Mouse (Mus musculus): Measurements from ENCODE around the gene Lypd4.
A peak's percentile ranks its signal among the peaks of the same experiment; 100 is the strongest.
"Not testable (repeated sequence)": the region's sequence is repeated elsewhere in the genome, so short reads cannot be mapped to it uniquely, and the experiment has no call there.

The Lypd4 gene

DNA sequence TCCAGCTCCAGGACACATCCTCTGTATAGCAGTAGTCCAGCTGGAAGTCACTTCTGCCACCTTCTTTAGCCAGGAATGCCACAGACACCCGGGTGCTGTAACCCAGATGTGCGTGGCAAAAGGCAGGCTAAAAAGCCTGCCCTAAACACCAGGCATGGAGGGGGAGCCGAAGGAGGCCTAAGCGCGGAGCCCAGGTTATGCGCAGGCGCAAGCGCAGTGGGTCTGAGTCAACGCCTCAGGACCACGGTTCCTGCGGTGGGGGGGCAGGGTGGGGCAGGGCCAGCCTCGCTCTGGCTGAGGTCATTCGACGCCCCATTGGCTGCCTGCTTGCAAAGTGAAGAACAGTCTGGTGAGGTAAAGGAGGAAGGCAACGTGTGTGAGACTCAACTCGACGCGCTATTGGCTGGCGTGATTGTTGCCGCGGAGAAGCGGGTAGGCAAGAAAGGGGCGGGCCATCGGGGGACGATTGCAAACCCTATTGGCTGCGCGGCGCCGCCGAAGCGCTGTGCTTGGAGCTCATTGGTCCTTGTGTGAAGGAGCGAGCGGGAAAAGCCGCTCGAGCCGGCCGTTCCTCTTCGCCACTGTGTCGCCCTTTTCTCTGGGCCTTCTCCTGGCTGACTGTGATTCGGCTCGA is at the start of gene Lypd4, which contains the start of gene Dmrtc2:
Lypd4 (minus strand) TSS at position 410 of the 634 bp plus-strand sequence.
Dmrtc2 (plus strand) TSS at position 526 of the 634 bp plus-strand sequence.
- no peak for DNase-seq

DNA sequence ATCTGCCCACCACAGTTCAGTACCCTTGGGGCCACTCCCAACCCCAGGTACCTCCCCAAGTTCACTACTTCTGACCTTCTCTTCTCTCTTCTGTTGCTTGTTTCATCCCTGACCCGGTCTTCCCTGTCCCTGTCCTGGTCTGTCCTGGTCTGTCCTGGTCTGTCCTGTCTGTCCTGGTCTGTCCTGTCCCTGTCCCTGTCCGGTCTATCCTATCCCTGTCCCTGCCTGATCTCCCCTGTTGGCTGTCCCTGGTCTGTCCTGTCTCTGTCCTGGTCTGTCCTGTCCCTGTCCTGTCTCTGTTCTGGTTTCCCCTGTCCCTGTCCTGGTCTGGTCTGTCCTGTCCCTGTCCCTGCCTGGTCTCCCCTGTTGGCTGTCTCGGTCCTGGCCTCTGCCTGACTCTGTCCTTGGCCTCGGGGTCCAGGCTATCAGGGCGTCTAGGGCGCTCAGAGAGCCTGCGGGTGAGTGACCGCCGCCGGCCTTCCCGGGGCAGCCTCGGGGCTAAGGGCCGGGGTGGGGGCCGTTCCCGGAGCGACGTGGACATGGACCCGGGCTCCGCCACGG is 49.1 kb upstream of the Lypd4 start:
- no peak for DNase-seq

GRCm38 (mm10) chr7:24912480-24912879 is 42.7 kb upstream of the Lypd4 start:
- DNase-seq, result no peak

DNA sequence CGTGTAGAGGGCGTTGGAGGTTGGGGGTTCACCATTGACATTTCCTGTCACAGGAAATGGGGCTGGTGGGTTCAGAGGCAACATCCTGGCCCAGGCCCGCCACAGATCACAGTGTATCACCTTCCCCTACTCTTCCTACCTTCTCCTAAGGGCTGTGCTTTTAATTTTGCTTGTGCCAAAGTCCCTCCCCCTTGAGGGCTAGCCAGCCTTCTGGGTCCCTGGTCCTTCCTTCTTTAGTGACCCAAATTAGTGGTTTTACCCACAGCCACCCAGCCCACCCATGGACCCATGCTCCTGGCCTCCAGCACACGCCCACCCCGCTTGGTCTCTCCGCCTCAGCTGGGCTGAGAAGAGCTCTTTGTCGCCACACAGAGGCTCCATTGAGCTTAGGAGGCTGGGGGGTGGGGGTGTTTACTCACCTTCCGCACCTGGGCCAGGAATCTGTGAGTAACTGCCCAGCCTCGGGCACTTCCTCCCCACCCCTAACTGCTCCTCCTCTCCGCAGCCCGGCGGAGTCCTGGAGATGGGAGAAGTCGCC is 37.5 kb upstream of the Lypd4 start:
- no peak for DNase-seq

DNA sequence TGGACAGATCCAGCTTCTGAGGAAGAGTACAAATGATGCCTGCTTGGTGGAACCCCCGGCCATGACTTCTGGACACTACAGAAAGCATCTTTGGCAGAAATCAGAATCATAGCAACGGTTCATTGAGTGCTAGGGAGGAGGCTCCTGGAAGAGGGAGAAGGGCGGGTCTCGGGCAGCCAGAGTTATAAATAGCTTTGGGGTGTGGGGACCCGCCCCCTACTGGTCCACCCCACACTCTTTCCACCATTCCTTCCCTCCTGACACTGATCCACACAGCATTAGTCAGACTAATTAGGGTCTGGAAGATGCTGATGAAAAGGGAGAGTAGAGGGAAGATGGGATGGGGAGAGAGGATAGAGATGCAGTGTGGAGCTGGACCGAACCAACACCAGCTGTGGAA is 36.8 kb upstream of the Lypd4 start:
- no peak for DNase-seq

DNA sequence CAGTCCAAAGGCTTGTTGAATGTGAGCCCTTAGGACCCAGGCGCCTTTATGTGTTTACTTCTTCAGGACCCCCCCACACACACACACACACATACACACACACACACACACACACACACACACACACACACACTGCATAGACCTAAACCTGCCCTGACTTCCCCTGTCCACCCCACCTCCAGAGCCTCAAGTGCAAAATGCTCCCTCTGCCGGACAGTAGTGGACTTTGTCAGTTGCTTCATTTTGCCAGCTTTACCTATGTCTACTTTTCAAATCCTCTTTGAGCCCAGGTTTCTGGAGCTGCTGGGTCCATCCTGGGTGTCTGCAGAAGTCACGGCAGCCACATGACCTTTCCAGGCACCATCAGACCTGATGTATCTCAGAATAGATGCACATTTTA is 35.2 kb upstream of the Lypd4 start:
- DNase-seq, result peak; percentile 55

- peak; percentile 96 for DNase-seq
Measured at GRCm38 (mm10) chr7:24904070-24904483, 34.3 kb upstream of the Lypd4 start.

DNA sequence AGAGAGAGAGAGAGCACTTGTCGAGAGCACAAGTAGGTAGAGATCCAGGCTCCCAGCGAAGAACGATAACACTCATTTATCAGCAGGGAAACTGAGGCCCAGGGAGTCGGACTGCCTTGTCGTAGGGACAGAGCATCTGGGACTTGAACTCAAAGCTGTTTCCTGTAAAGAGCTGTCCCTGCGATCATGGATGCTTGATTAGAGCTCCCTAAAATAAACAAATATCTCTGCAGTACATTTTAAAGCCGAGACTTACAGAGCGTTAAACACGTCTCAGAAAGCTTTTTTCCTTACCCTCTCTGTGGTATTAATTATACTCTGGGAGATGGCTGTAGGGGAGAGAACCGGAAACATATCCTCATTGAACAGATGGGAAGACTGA is 33.7 kb upstream of the Lypd4 start:
- no peak for DNase-seq

DNA sequence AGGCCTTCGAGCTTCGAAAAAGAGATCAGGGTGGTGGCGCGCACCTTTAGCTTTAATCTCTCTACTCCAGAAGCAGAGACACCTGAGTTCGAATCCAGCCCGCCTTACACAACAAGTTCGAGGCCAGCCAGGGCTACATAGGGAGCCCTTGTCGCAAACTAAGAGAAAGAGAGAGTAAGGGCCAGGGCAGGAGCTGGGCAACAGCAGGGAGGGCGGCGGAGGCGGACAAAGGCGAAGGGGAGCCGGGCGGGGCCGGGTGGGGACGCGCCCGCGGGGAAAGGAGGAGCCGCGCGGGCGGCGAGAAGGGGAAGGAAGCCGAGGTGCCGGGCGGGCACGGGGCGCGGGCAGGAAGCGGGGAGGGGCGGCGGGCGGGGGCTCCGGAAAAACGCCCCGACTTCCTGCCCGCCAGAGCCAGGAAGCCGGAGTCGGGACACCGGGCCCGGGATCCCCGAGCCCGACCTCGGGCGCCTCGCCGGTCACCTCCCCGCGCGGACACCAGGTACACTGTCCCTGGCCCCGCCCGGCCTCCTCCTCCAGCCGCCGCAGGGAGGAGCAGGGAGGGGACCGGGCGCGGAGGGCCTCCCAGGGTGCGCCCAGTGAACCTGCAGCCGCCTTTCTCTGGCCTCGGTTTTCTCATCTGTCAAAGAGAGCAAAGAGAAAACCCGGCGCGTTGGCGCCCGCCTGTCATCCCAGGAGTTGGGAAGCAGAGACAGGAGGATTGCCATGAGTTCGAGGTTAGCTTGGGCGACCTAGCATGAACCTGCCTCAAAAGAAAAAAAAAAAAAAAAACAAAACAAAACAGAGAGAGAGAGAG is 33.1 kb upstream of the Lypd4 start, which contains the start of gene Arhgef1:
Arhgef1 (plus strand) TSS at position 283 of the 814 bp plus-strand sequence.
- peak; percentile 46 for DNase-seq

DNA sequence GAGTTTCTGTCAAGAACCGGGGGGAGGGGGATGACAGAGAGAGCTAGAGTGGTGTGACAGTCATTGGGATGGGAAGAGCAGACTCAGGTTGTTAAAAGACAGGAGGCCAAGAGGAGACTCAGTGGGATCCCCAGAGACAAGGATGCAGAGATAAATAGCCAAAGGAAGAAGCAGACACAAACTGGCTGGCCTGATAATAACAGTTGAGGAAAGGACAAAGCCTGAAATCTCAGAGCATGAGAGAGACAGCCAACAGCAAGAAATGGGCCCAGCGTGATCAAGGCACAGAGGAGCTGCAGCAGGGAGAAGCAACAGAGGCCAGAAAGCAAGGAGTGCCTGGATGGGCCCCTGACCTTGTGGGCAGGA is 32.5 kb upstream of the Lypd4 start:
- no peak for DNase-seq

DNA sequence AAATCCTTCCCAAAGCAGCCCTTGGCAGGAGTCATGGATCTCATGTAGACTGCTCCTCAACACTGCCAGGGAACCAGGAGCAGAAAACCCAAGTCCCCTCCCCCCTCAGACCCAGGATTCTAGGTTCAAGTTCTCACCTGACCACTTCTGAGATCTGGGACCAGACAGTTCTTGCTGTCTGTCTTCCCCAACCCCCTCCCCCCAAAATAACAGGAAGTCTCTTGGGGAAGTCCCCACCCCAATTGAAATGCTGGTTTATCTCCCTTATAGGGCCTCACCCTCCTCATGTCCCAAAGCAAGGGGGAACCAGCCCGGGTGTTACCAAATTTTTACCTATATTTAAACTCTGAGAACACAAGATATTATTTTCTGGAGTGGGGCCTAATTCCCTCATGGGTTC is 32.1 kb upstream of the Lypd4 start:
- DNase-seq, result no peak

GRCm38 (mm10) chr7:24901114-24901513 is 31.4 kb upstream of the Lypd4 start:
- DNase-seq, result no peak

GRCm38 (mm10) chr7:24897959-24898358 is 28.2 kb upstream of the Lypd4 start:
- DNase-seq, result no peak

GRCm38 (mm10) chr7:24897224-24897623 is 27.5 kb upstream of the Lypd4 start, which contains the start of gene Cd79a:
Gene Cd79a, plus strand, starts transcription at chr7:24897381.
- DNase-seq, result no peak

- DNase-seq, result no peak
Measured at GRCm38 (mm10) chr7:24896269-24896668, 26.5 kb upstream of the Lypd4 start.

DNA sequence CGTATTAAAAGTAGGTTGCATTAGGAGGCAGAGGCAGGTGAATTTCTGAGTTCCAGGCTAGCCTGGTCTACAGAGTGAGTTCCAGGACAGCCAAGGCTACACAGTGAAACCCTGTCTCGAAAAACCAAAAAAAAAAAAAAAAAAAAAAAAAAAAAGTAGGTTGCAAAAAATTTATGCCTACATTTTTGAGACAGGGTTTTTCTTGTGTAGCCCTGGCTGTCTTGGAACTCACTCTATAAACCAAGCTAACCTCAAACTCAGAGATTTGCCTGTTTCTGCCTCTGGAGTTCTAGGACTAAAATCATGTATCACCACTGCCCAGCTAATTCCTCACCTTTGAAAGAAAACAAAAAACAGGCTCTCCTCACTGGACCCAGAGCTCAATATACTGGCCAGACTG is 26.0 kb upstream of the Lypd4 start:
- DNase-seq, result not testable (repeated sequence)

DNA sequence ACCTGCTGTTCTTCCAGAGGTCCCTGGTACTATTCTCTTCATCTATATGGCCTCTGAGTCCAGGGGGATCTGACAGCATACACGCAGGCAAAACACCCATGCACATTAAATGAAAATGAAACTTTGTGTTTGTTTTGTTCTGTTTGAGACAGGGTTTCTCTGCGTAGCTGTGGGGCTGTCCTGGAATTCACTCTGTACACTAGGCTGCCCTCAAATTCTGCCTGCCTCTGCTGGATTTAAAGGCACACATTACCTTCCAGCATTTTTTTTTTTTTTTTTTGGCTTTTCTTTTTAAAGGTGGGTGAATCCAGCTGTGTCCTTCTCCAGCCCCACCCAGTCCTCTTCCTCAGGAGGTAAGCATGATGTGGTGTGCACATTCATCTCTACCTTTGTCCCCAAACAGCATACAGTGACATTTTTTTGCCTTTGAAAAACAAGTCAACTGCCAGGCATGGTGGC is 22.4 kb upstream of the Lypd4 start:
- no peak for DNase-seq

- DNase-seq, result no peak
Measured at GRCm38 (mm10) chr7:24891241-24892124, 21.7 kb upstream of the Lypd4 start.

- DNase-seq, result peak; percentile 58
Measured at GRCm38 (mm10) chr7:24890281-24891216, 20.8 kb upstream of the Lypd4 start.

- no peak for DNase-seq
Measured at GRCm38 (mm10) chr7:24889431-24890220, 19.9 kb upstream of the Lypd4 start.

Data from right cerebral cortex, postnatal 14 days (tissue).